Mouse (Mus musculus) megakaryocyte, embryonic 14.5 days (primary cell): Measurements from ENCODE around the gene Plcg1.

Source experiments
- FLI1 ChIP-seq: IDR thresholded peaks from 2 replicates; pipeline ENCODE4 v1.6.1; 2012; ENCODE audit warnings: low read length, inconsistent platforms, mixed read lengths
- GATA1 ChIP-seq: IDR thresholded peaks from 3 replicates; pipeline ENCODE4 v1.6.1; 2012; ENCODE audit warnings: mixed read lengths, low read length, inconsistent platforms, borderline replicate concordance

- TF ChIP-seq GATA1 (no peak), FLI1 (no peak)
Observed at GRCm38 (mm10) chr2:160804794-160805527, 73.9 kb downstream of the Plcg1 start.
